Mouse (Mus musculus): ENCODE data around the gene Man1c1. TPM values are rescaled to one million over a fixed set of nuclear protein-coding genes. Genes with fewer than 3 reads are reported as not detected.
A peak's percentile ranks its signal among the peaks of the same experiment; 100 is the strongest.

Man1c1 gene
- polyA plus RNA-seq, 1 experiment from 2014 or later: 4.5 TPM

- no peak overlapping the region for H3K4me2 ChIP-seq (replicated peaks)
- H3K27ac ChIP-seq: no peak overlapping the region
- no peaks in the 10 kb centered on the region for H3K36me3 ChIP-seq
- H3K4me1 ChIP-seq: no peaks in the 10 kb centered on the region
- no peaks in the 10 kb centered on the region for H3K27me3 ChIP-seq
- no peaks in the 10 kb centered on the region for H3K9me3 ChIP-seq
- ATAC-seq (ENCODE audit: insufficient number of reproducible peaks, insufficient read depth, low FRiP score, low TSS enrichment): no peak
- no peak overlapping the region for H3K4me3 ChIP-seq
- 70% methylated on average over 7 of the region's 7 CpGs for WGBS
- no peak overlapping the region for H3K9ac ChIP-seq
Measured at GRCm38 (mm10) chr4:134651358-134651757, 52.7 kb downstream of the Man1c1 start.

GRCm38 (mm10) chr4:134645042-134645948 is 58.8 kb downstream of the Man1c1 start:
- no peak overlapping the region for H3K4me3 ChIP-seq
- H3K27me3 ChIP-seq: no peaks in the 10 kb centered on the region
- no peak overlapping the region for H3K9ac ChIP-seq
- 83% methylated on average over 21 of the region's 21 CpGs for WGBS
- no peaks in the 10 kb centered on the region for H3K9me3 ChIP-seq
- H3K4me1 ChIP-seq: 0 out of 2 replicates have a peak, but pooled peaks cover 4% of the 10 kb centered on the region
- no peak for ATAC-seq (ENCODE audit: insufficient number of reproducible peaks, insufficient read depth, low FRiP score, low TSS enrichment)
- no peak overlapping the region for H3K27ac ChIP-seq
- H3K4me2 ChIP-seq (replicated peaks): no peak overlapping the region
- H3K36me3 ChIP-seq: no peaks in the 10 kb centered on the region

DNA sequence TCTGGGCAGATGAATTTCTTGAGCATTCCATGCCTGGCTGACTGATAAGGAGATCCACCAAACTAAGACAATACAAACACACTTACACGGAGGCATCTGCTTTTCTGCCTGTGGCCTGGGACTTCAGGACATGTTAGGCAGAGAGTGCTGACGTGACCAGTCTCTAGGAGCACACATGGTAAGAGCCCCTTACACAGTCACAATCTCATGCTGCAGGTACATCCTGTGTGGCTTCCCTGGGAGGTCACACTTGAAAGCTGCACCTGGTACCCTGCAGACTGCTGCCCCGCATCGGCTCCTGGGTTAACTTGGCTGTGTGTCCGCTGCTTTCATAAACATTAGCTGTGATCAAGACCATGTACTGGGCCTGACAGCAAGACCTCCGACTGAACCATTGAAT is 59.7 kb downstream of the Man1c1 start:
- no peak overlapping the region for H3K4me2 ChIP-seq (replicated peaks)
- 83% methylated on average over 6 of the region's 6 CpGs for WGBS
- H3K9ac ChIP-seq: no peak overlapping the region
- no peaks in the 10 kb centered on the region for H3K36me3 ChIP-seq
- H3K9me3 ChIP-seq: no peaks in the 10 kb centered on the region
- no peaks in the 10 kb centered on the region for H3K27me3 ChIP-seq
- ATAC-seq (ENCODE audit: insufficient number of reproducible peaks, insufficient read depth, low FRiP score, low TSS enrichment): no peak
- 0 out of 2 replicates have a peak, but pooled peaks cover 6% of the 10 kb centered on the region for H3K4me1 ChIP-seq
- H3K27ac ChIP-seq: no peak overlapping the region
- H3K4me3 ChIP-seq: no peak overlapping the region

- 0 out of 2 replicates have a peak, but pooled peaks cover 8% of the 10 kb centered on the region for H3K4me1 ChIP-seq
- no peaks in the 10 kb centered on the region for H3K36me3 ChIP-seq
- H3K9me3 ChIP-seq: no peaks in the 10 kb centered on the region
- WGBS: 74% methylated on average over 30 of the region's 30 CpGs
- H3K27ac ChIP-seq: no peak overlapping the region
- H3K4me2 ChIP-seq (replicated peaks): no peak overlapping the region
- H3K4me3 ChIP-seq: no peak overlapping the region
- ATAC-seq (ENCODE audit: insufficient number of reproducible peaks, insufficient read depth, low FRiP score, low TSS enrichment): no peak
- H3K9ac ChIP-seq: no peak overlapping the region
- no peaks in the 10 kb centered on the region for H3K27me3 ChIP-seq
Measured at GRCm38 (mm10) chr4:134641711-134642516, 62.2 kb downstream of the Man1c1 start.

DNA sequence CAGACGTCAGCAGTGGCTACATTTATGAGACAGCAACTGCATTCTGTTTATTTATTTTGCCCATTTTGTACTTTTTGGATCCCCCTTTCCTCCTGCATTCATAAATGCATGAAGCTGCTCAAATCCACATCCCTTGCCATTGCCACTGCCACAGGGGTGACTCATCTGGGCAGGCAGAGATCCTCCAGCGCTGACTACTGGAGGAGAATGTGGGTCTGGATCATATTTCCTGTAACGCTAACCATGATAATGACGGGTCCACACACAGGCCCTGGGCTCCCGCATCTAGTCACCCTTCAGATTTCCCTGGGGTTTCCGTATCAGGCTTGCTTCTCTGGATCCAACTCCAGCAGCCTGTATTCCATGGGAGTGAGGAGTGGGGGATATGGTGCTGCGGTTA is 64.8 kb downstream of the Man1c1 start:
- H3K4me2 ChIP-seq (replicated peaks): no peak overlapping the region
- peaks cover 13% of the 10 kb centered on the region; the same call in 1 of the 2 replicates for H3K4me1 ChIP-seq
- no peak for ATAC-seq (ENCODE audit: insufficient number of reproducible peaks, insufficient read depth, low FRiP score, low TSS enrichment)
- no peak overlapping the region for H3K27ac ChIP-seq
- H3K9ac ChIP-seq: no peak overlapping the region
- no peaks in the 10 kb centered on the region for H3K27me3 ChIP-seq
- H3K9me3 ChIP-seq: no peaks in the 10 kb centered on the region
- no peak overlapping the region for H3K4me3 ChIP-seq
- WGBS: 46% methylated on average over 7 of the region's 7 CpGs
- no peaks in the 10 kb centered on the region for H3K36me3 ChIP-seq

DNA sequence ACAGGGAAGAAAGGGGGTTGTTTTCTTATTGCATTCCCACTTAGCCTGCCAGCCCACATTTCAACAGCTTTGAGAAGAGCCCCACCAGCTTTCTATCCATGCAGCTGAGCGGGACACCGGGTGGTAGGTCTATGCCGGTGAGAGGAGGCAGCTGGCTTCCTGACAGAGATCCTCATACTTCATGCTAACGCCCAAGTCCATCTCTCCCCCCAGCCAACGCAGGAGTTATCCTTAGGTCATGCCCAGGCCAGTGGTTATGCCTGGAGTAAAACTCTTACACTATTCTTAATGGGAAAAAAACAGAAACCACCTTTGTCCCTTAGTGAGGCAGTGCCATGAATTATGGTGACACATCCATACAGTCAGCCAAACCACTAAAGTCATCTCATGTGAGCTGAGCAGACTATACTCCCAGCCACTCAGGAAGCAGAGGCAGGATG is 66.0 kb downstream of the Man1c1 start:
- Histone ChIP-seq H3K4me3 (no peak overlapping the region), H3K27me3 (no peaks in the 10 kb centered on the region), H3K4me1 (peaks cover 13% of the 10 kb centered on the region; the same call in 1 of the 2 replicates), H3K36me3 (no peaks in the 10 kb centered on the region), H3K9me3 (no peaks in the 10 kb centered on the region), H3K9ac (no peak overlapping the region), H3K4me2 (replicated peaks) (no peak overlapping the region), H3K27ac (no peak overlapping the region)
- no peak for ATAC-seq (ENCODE audit: insufficient number of reproducible peaks, insufficient read depth, low FRiP score, low TSS enrichment)
- 69% methylated on average over 5 of the region's 5 CpGs for WGBS

DNA sequence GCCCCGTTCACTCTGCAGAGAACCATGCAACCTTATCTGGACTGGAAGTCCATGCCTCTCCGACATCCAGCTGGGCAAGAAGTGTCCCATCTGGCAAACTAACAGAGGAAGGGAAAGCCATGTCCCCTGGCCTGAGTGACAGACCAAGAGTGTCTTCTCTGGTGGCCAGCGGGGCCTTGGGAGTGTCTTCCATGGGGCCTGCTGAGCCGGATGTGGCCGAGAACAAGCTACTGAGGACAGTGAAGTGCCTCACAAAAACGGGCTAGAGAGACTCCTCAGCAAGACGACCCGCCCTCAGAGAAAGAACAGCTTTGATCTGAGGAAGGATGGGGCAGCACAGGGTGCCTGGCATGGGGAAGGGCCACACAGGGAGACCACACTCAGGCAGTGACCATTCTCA is 67.7 kb downstream of the Man1c1 start:
- Histone ChIP-seq H3K4me3 (no peak overlapping the region), H3K9me3 (no peaks in the 10 kb centered on the region), H3K9ac (no peak overlapping the region), H3K36me3 (no peaks in the 10 kb centered on the region), H3K4me1 (peaks cover 17% of the 10 kb centered on the region), H3K27ac (no peak overlapping the region), H3K4me2 (replicated peaks) (no peak overlapping the region), H3K27me3 (no peaks in the 10 kb centered on the region)
- ATAC-seq (ENCODE audit: insufficient number of reproducible peaks, insufficient read depth, low FRiP score, low TSS enrichment): no peak
- 58% methylated on average over 8 of the region's 8 CpGs for WGBS

GRCm38 (mm10) chr4:134634001-134634400 is 70.1 kb downstream of the Man1c1 start:
- Histone ChIP-seq H3K9me3 (no peaks in the 10 kb centered on the region), H3K27me3 (no peaks in the 10 kb centered on the region), H3K36me3 (no peaks in the 10 kb centered on the region), H3K4me2 (replicated peaks) (no peak overlapping the region), H3K27ac (no peak overlapping the region), H3K4me1 (peaks cover 14% of the 10 kb centered on the region), H3K4me3 (no peak overlapping the region), H3K9ac (no peak overlapping the region)
- WGBS: 76% methylated on average over 13 of the region's 13 CpGs
- no peak for ATAC-seq (ENCODE audit: insufficient number of reproducible peaks, insufficient read depth, low FRiP score, low TSS enrichment)

GRCm38 (mm10) chr4:134632131-134632711 is 71.9 kb downstream of the Man1c1 start:
- peaks cover 18% of the 10 kb centered on the region for H3K4me1 ChIP-seq
- no peak overlapping the region for H3K4me2 ChIP-seq (replicated peaks)
- H3K27me3 ChIP-seq: no peaks in the 10 kb centered on the region
- H3K27ac ChIP-seq: peak overlapping the region; percentile 2; the same call in 1 of the 2 replicates
- no peak overlapping the region for H3K4me3 ChIP-seq
- H3K9ac ChIP-seq: no peak overlapping the region
- no peaks in the 10 kb centered on the region for H3K9me3 ChIP-seq
- H3K36me3 ChIP-seq: no peaks in the 10 kb centered on the region
- 42% methylated on average over 13 of the region's 13 CpGs for WGBS
- ATAC-seq (ENCODE audit: insufficient number of reproducible peaks, insufficient read depth, low FRiP score, low TSS enrichment): no peak

- no peak overlapping the region for H3K4me2 ChIP-seq (replicated peaks)
- WGBS: 62% methylated on average over 14 of the region's 14 CpGs
- H3K9ac ChIP-seq: no peak overlapping the region
- H3K36me3 ChIP-seq: no peaks in the 10 kb centered on the region
- H3K27me3 ChIP-seq: no peaks in the 10 kb centered on the region
- peaks cover 16% of the 10 kb centered on the region for H3K4me1 ChIP-seq
- no peak overlapping the region for H3K4me3 ChIP-seq
- no peaks in the 10 kb centered on the region for H3K9me3 ChIP-seq
- no peak for ATAC-seq (ENCODE audit: insufficient number of reproducible peaks, insufficient read depth, low FRiP score, low TSS enrichment)
- H3K27ac ChIP-seq: peak overlapping the region; percentile 2; the same call in 1 of the 2 replicates
Measured at GRCm38 (mm10) chr4:134631471-134632130, 72.5 kb downstream of the Man1c1 start.

Measured in embryonic facial prominence, embryonic 12.5 days (tissue).